Mouse (Mus musculus) kidney, postnatal 36 days (tissue): Measurements from ENCODE around the gene Snrnp35.
"Not testable (repeated sequence)": the region's sequence is repeated elsewhere in the genome, so short reads cannot be mapped to it uniquely, and the experiment has no call there.

ENCODE experiments used
- DNase-seq, 2 experiments: peaks; one replicate each; pipeline ENCODE4 v3.0.0; 2021 to 2022; ENCODE audit warnings: mixed read lengths in 2 of 2

Snrnp35 gene

GRCm38 (mm10) chr5:124482966-124483654, at the start of gene Snrnp35:
Snrnp35 (plus strand) TSS chr5:124483134.
- peak; percentile 92 to 96 for DNase-seq

DNA sequence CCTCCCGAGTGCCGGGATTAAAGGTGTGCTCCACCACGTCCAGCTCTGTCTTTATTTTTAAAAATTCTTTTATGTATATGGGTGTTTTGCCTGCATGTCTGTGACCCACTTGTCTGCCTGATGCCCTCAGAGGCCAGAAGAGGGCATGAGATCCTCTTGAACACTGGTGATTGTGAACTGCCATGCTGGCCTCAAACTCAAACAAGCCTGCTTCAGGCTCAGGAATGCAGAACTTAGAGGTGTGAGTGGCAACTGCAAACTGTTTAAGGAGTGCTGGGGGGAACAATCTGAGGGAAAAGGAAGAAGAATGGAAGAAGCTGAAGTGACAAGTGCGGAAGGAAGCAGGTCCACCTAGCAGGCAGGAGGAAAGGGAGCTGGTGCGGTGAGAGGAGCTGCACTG, 44.7 kb upstream of the Snrnp35 start:
- peak; percentile 56 to 61 for DNase-seq

GRCm38 (mm10) chr5:124438746-124439145, 44.2 kb upstream of the Snrnp35 start:
- DNase-seq: no peak

DNA sequence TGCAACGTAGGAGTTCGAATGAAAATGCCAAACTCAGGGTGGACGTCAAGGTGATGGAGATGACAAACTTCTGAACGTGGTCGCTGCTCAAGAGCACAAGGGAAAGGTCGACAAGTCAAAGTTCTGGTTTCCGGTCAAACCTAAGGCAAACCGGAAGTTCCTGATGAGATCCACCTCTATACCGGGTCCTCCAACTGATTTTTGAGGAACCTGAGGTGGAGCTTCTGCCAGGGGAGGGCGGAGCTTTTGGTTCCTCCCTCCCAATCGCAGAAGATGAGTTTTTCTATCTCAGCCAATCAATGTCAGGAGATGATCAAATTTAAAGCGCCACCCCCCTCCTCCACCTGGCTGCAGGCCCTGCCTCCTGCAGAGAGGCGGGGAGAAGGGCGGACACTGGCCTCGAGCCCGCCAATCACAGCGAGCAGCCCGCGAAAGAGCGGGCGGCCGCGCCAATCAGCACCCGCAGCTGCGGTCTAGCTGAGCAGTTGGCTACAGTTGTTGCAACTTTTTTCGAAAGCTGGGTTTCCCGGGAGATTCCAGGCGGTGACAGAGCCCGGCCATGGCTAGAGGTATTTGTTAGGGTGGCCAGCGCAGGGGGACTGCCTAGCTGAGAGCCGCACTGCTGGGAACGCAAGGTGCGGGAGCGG, 43.4 kb upstream of the Snrnp35 start, which contains the start of gene Kmt5a:
TSS of gene Kmt5a (plus strand) at position 484 of the 647 bp plus-strand sequence.
- DNase-seq: peak; percentile 97

DNA sequence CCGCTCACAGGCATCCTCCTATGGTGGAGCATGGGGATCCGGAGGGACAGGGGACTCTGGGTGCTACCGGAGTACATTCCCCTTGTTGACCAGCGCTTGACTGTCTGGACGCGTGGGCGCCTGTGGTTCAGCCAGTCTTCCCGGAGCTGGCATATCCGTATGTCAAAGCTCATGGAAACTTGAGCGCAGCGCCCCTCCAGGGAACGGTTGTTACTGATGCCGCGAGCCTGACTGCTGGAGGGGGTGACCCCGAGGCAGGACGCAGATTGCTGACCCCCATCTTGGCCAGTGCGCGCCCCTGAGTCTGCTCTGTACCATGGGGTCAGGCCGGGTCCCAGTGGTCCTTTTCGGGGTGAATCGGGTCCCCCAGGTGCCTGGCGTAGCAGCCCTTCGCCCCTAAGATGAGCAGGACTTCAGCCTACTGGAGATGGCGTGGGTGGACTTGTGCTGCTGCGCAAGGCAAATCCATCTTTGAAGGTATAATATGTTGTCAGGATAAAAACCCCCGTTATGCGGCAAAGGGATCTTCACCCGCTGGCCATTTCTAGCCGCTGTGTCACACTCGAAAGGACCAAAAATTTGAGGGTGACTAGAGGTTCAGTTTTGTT, 42.7 kb upstream of the Snrnp35 start:
- peak; percentile 39 to 68 for DNase-seq

GRCm38 (mm10) chr5:124442628-124443027, 40.3 kb upstream of the Snrnp35 start:
- no peak for DNase-seq

- DNase-seq: no peak
Measured at GRCm38 (mm10) chr5:124444208-124444607, 38.7 kb upstream of the Snrnp35 start.

DNA sequence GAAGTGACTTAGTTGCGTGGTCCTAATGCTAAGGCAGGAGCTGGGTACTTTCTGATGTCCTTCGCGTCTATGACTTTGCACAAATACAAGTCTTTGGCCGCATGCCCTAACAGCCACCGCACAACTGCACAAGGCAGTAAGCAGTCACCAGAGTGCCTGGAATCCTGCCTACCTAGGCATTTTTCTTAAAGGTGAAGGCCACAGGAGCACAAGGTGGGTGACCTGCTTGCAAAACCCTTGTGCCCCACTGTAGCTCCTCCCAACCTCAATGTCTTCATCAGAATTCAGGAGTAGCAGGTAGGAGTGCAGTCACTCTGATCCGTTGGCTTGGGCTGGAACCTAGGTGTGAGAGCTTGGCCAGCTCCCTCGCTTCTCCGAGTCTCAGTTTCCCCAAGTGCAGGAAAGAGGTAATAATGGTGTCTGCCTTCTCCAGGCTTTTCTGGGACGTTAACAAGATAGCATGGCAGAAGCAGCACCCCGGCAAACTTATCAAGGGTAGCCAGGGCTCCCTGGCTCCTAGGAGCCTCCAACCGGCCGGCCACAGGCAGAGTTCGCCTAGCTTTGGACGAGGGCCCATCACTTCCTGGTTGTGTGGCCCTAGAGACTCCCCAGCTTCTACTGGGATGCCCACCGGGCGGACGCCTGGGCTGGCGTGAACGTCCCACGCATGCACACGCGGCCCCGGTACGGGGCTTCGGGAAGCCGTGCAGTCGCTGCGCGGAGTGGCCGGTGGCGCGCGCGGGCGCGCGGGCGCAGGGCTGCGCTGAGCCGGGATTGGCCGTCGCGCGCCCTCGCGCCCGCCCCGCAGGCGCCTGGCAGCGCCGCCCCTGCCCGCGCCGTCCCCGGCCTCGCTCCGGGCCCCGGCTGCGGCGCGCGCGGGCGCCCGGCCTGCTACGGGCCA, 38.0 kb upstream of the Snrnp35 start:
- peak; percentile 86 to 89 for DNase-seq

- DNase-seq: peak; percentile 40 to 75
Measured at GRCm38 (mm10) chr5:124445621-124446293, 37.2 kb upstream of the Snrnp35 start.

DNA sequence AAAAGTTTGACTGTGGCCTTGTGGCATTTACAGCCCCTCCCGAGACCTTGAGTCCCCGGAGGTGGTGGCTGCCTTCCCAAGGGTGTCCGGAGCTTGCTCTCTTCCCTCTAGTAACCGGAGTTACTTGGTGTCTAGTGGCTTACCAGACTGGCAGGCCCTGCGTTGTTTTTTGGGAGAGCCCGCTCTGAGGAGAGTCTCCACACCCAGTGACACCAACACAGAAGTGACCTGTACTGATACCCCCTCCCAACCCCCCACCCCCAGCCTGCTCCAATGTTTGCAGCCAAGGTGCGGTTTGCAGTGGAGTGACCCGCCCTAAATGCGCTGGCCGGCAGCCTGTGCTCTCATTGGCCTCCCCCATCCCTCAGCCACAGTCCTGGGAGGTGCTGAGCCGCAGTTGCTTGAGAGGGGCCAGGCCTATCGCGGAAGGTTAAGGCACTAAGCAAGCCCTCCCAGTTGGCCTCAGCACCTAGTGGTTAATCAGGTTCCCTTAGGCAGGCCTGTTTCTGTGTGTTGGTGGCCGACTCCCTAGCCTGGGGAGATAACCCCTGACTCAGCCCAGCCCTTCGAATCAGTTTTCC, 36.5 kb upstream of the Snrnp35 start:
- DNase-seq: peak; percentile 77 to 79

DNA sequence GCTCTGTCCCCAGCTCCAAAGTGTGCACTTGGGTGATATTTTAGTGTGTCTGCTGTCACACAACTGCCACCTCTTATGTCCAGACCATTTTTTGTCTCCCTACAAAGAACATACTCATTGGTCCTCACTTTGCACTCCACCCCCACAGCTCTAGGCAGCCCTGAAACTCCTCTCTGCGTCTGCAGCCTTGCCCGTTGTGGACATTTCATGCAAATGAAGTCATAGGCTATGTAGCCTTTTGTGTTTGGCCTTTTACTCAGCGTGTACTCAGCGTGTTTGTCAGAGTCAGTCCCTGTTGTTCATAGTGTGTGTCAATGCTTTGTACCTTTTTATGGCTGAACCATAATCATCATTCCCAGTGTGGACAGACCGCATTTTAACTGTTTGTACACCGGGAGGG, 33.4 kb upstream of the Snrnp35 start:
- no peak for DNase-seq

DNA sequence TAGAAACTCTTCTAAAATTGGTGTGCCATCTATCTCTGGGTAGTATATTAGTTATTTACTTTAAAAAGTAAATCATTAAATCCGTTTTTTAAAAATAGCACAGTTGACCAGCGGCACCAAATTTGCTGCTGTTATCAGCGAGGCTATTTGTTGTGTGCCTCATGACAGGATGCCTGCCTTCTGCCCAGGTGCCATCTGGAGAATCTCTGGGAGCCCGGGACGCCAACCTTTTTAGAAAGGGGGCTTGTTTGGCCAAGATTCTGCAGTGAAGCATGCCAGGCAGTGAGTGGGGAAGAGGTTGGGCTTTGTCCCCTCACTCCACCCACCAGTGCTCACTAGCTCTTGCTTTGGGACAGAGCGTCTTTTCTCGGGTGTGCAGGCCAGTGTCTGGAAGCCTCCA, 32.9 kb upstream of the Snrnp35 start:
- peak; percentile 31 to 35 for DNase-seq

- DNase-seq: peak in 1 of 2 experiments; percentile 53
Measured at GRCm38 (mm10) chr5:124450641-124451340, 32.1 kb upstream of the Snrnp35 start.

DNA sequence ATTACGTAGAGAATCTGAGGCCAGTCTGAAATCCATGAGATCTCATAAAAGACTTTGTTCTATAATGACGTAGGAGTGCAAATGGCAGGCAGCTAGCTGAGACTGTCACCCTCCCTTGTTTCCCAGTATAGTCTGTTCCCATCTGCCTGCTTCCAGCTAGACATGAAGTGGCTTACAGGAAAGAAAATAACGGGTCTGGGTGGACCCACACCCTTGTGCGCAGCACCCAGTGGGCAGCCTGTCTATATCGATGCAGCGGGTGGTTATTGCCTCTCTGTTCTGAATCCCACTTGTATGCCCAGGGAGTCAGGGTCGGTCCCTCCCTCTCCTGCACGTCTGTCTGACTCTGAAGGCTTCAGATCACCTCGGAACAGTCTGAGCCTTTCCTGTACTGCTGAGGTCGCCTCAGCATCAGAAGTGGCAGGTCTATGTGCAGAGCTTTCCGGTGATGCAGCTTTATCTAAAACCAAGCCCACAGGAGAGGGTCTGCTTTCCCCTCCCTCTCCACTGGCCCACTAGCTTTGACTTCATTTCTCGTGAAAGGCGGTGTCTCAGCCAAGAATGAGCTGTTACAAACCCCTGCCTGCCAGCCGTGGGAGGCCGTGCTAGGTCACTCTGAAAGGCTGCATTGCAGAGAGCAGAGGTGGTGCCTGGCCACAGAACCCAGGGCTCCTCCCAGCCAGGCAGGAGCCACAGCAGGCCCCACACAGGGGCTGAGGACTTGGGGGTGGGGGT, 30.3 kb upstream of the Snrnp35 start:
- DNase-seq: peak; percentile 74

DNA sequence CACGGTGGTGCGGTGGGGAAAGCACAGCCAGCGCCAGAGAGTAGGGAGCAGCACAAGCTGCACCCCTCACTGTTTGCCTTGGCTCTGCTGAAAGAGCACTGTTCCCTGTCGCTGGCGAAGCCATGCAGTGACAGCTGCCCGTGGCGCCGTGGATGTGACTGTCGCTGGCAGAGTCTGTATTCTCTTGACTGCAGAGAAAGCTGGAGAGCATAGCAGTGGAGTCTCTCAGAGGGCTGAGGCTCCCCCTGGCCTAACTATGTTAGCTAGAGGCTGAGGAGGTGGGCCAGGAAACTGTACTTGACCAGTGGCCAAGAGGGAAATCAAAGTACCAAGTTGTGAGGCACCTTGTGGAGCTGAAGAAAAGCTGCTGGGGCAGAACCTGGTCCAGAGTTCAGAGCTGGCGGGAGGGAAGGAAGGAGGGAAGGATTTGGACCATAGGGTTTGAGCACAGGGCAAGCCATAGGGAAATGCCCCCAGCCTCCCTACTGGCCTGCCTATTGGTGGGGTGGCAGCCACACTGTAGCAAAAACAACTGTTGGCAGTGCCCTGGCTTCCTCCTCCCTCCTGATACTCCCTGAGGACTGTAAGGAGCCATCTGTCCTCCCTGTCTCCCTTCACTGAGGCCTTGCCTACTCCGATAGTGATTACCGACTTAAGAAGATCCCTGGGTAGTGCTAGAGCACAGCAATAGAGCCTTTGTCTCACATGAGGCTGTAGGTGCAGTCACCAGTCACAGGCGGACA, 29.4 kb upstream of the Snrnp35 start:
- peak; percentile 71 to 85 for DNase-seq

GRCm38 (mm10) chr5:124454082-124454419, 28.9 kb upstream of the Snrnp35 start:
- no peak for DNase-seq

- DNase-seq: no peak
Measured at GRCm38 (mm10) chr5:124456762-124457161, 26.2 kb upstream of the Snrnp35 start.

GRCm38 (mm10) chr5:124460922-124461321, 22.0 kb upstream of the Snrnp35 start:
- not testable (repeated sequence) for DNase-seq

DNA sequence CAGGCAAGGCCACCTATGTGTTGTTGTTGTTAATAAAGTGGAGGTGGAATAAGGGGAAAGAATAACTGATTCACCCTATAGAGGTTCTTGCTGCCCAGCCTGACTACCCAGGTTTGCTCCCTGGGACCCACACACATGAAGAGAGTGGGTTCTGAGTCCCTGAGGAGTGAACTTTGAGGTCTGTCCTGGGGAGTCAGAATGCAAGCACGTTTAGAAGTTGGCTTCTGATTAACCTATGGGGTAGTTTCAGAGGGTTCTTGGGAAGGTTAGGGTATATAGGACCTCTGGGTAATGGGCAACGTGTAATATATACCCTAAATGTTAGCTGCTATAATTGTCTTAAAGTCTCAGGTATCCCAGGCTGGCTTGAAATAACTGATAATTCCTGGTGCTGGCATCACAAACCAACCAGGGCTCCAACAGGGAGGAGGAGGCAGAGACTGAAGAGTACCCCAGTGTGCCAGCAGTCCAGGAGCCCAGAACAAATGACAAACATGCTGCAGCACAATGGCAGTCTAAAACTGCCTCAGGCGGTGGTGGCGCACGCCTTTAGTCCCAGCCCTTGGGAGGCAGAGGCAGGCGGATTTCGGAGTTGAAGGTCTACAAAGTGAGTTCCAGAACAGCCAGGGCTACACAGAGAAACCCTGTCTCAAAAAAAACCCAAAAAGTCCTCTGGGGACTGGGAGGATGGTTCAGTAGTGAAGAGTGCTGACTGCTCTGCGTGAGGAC, 20.5 kb upstream of the Snrnp35 start:
- no peak for DNase-seq
